Mouse (Mus musculus): ENCODE measurements around the gene Hp1bp3. TPM values are rescaled to one million over a fixed set of nuclear protein-coding genes. Genes with fewer than 3 reads are reported as not detected.

The Hp1bp3 gene
- polyA plus RNA-seq, 1 experiment = 179 TPM

GRCm38 (mm10) chr4:138221406-138221805, 5.3 kb downstream of the Hp1bp3 start:
- no peak for DNase-seq (ENCODE audit: extremely low spot score in 1 of 2, low spot score in 1 of 2)

- no peak for DNase-seq (ENCODE audit: extremely low spot score in 1 of 2, low spot score in 1 of 2)
Measured at GRCm38 (mm10) chr4:138222396-138222795, 6.3 kb downstream of the Hp1bp3 start.

- no peak for DNase-seq (ENCODE audit: extremely low spot score in 1 of 2, low spot score in 1 of 2)
Measured at GRCm38 (mm10) chr4:138223623-138224022, 7.5 kb downstream of the Hp1bp3 start.

- peak; percentile 82 to 88 for DNase-seq (ENCODE audit: extremely low spot score in 1 of 2, low spot score in 1 of 2)
Measured at GRCm38 (mm10) chr4:138246756-138247665, 30.9 kb downstream of the Hp1bp3 start.

GRCm38 (mm10) chr4:138250088-138250960, 34.2 kb downstream of the Hp1bp3 start, which contains the start of the genes Sh2d5 and Kif17:
Gene Sh2d5, plus strand, starts transcription at chr4:138250403.
Gene Kif17, plus strand, starts transcription at chr4:138250435.
- peak; percentile 88 to 95 for DNase-seq (ENCODE audit: extremely low spot score in 1 of 2, low spot score in 1 of 2)

GRCm38 (mm10) chr4:138251819-138252218, 35.7 kb downstream of the Hp1bp3 start:
- DNase-seq (ENCODE audit: extremely low spot score in 1 of 2, low spot score in 1 of 2) = peak in 1 of 2 experiments; percentile 52

- no peak for DNase-seq (ENCODE audit: extremely low spot score in 1 of 2, low spot score in 1 of 2)
Measured at GRCm38 (mm10) chr4:138252231-138252630, 36.1 kb downstream of the Hp1bp3 start.

- DNase-seq (ENCODE audit: extremely low spot score in 1 of 2, low spot score in 1 of 2) = no peak
Measured at GRCm38 (mm10) chr4:138257116-138257687, 41.1 kb downstream of the Hp1bp3 start.

- no peak for DNase-seq (ENCODE audit: extremely low spot score in 1 of 2, low spot score in 1 of 2)
Measured at GRCm38 (mm10) chr4:138258663-138259062, 42.6 kb downstream of the Hp1bp3 start.

- DNase-seq (ENCODE audit: extremely low spot score in 1 of 2, low spot score in 1 of 2) = no peak
Measured at GRCm38 (mm10) chr4:138259482-138259881, 43.4 kb downstream of the Hp1bp3 start.

- DNase-seq (ENCODE audit: extremely low spot score in 1 of 2, low spot score in 1 of 2) = peak in 1 of 2 experiments; percentile 90
Measured at GRCm38 (mm10) chr4:138261843-138262681, 46.0 kb downstream of the Hp1bp3 start.

- DNase-seq (ENCODE audit: extremely low spot score in 1 of 2, low spot score in 1 of 2) = no peak
Measured at GRCm38 (mm10) chr4:138267869-138268268, 51.8 kb downstream of the Hp1bp3 start.

GRCm38 (mm10) chr4:138272011-138272997, 56.2 kb downstream of the Hp1bp3 start:
- peak; percentile 67 to 80 for DNase-seq (ENCODE audit: extremely low spot score in 1 of 2, low spot score in 1 of 2)

GRCm38 (mm10) chr4:138278346-138278745, 62.2 kb downstream of the Hp1bp3 start:
- DNase-seq (ENCODE audit: extremely low spot score in 1 of 2, low spot score in 1 of 2) = peak in 1 of 2 experiments; percentile 68

GRCm38 (mm10) chr4:138282834-138283233, 66.7 kb downstream of the Hp1bp3 start:
- peak; percentile 44 to 91 for DNase-seq (ENCODE audit: extremely low spot score in 1 of 2, low spot score in 1 of 2)

GRCm38 (mm10) chr4:138286411-138286810, 70.3 kb downstream of the Hp1bp3 start:
- no peak for DNase-seq (ENCODE audit: extremely low spot score in 1 of 2, low spot score in 1 of 2)

- DNase-seq (ENCODE audit: extremely low spot score in 1 of 2, low spot score in 1 of 2) = no peak
Measured at GRCm38 (mm10) chr4:138288691-138289090, 72.6 kb downstream of the Hp1bp3 start.

GRCm38 (mm10) chr4:138292028-138292427, 75.9 kb downstream of the Hp1bp3 start:
- no peak for DNase-seq (ENCODE audit: extremely low spot score in 1 of 2, low spot score in 1 of 2)
